Mouse (Mus musculus): Measurements from ENCODE around the gene Plcb3. TPM values are rescaled to one million over a fixed set of nuclear protein-coding genes. Genes with fewer than 3 reads are reported as not detected.

Plcb3 gene
- 42.5 and 44.8 TPM in 2 replicates for polyA plus RNA-seq (2015; fragmentation: Nextera tagmentation; extraction: Ambion mirVana)

GRCm38 (mm10) chr19:6975537-6976521, at the start of gene Plcb3:
TSS of gene Plcb3 (minus strand) at chr19:6976470.
- H3K27me3 ChIP-seq, result no peaks in the 10 kb centered on the region
- H3K9ac ChIP-seq, result peak within 1 kb of the TSS; percentile 66
- H3K36me3 ChIP-seq, result peaks cover 19% of the 10 kb centered on the region
- no peaks in the 10 kb centered on the region for H3K9me3 ChIP-seq (replicated peaks)
- peaks cover 60% of the 10 kb centered on the region for H3K4me1 ChIP-seq
- H3K4me3 ChIP-seq (replicated peaks), result peak within 1 kb of the TSS; percentile 62
- peak within 1 kb of the TSS; percentile 84 for H3K4me2 ChIP-seq
- no peak for ATAC-seq (replicated peaks; ENCODE audit: low FRiP score)
- H3K27ac ChIP-seq, result peak within 1 kb of the TSS; percentile 94
- WGBS, result 0% methylated on average over 16 of the region's 16 CpGs

GRCm38 (mm10) chr19:7020224-7020641, 44.0 kb upstream of the Plcb3 start:
- peak; percentile 60; the same call in 1 of the 2 replicates for ATAC-seq (replicated peaks; ENCODE audit: low FRiP score)
- no peak overlapping the region for H3K4me3 ChIP-seq (replicated peaks)
- H3K9me3 ChIP-seq (replicated peaks), result no peaks in the 10 kb centered on the region
- no peaks in the 10 kb centered on the region for H3K27me3 ChIP-seq
- H3K4me1 ChIP-seq, result no peaks in the 10 kb centered on the region
- H3K9ac ChIP-seq, result no peak overlapping the region
- 49% methylated on average over 3 of the region's 3 CpGs for WGBS
- H3K4me2 ChIP-seq, result no peak overlapping the region
- no peak overlapping the region for H3K27ac ChIP-seq
- peaks cover 79% of the 10 kb centered on the region for H3K36me3 ChIP-seq

GRCm38 (mm10) chr19:7019191-7019590, 42.9 kb upstream of the Plcb3 start, which contains the start of gene Fermt3:
TSS of gene Fermt3 (minus strand) at chr19:7019469.
- no peaks in the 10 kb centered on the region for H3K4me1 ChIP-seq
- peaks cover 68% of the 10 kb centered on the region for H3K36me3 ChIP-seq
- no peak for ATAC-seq (replicated peaks; ENCODE audit: low FRiP score)
- H3K9ac ChIP-seq, result no peak within 1 kb of the TSS
- H3K4me3 ChIP-seq (replicated peaks), result no peak within 1 kb of the TSS
- H3K4me2 ChIP-seq, result no peak within 1 kb of the TSS
- 78% methylated on average over 5 of the region's 5 CpGs for WGBS
- peak within 1 kb of the TSS; percentile 13; the same call in 1 of the 2 replicates for H3K27ac ChIP-seq
- no peaks in the 10 kb centered on the region for H3K27me3 ChIP-seq
- no peaks in the 10 kb centered on the region for H3K9me3 ChIP-seq (replicated peaks)

DNA sequence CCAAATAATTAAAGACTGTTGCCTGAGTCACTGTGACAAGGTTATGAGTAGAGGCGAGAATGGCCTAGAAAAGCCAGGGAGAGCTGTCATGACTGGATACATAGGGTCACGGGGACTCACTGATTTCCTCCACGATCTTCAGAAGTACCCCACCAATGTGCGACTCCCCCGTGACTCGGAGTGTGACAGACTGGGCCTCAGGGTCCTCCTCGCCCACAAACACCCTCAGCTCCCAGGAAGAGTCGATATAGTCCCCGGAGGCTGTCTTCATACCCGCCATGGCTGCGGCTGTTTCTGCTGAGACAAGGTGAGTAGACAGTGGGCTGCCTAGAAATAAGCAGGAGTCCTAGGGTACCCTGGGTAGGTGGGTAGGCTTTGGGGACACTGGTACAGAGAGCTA, 42.3 kb upstream of the Plcb3 start:
- WGBS, result 80% methylated on average over 11 of the region's 11 CpGs

GRCm38 (mm10) chr19:7017541-7018457, 41.5 kb upstream of the Plcb3 start:
- 70% methylated on average over 12 of the region's 12 CpGs for WGBS
- H3K27me3 ChIP-seq, result no peaks in the 10 kb centered on the region
- peaks cover 54% of the 10 kb centered on the region for H3K36me3 ChIP-seq
- H3K4me1 ChIP-seq, result no peaks in the 10 kb centered on the region
- 0 out of 2 replicates have a peak, but pooled peaks have one; percentile 31 for ATAC-seq (replicated peaks; ENCODE audit: low FRiP score)
- no peak overlapping the region for H3K4me2 ChIP-seq
- peak overlapping the region; percentile 1; the same call in 1 of the 2 replicates for H3K27ac ChIP-seq
- no peak overlapping the region for H3K4me3 ChIP-seq (replicated peaks)
- H3K9ac ChIP-seq, result no peak overlapping the region
- no peaks in the 10 kb centered on the region for H3K9me3 ChIP-seq (replicated peaks)

More for the DNA sequence above, 42.3 kb upstream of the Plcb3 start:
- Histone ChIP-seq H3K36me3 (peaks cover 62% of the 10 kb centered on the region), H3K9me3 (replicated peaks) (no peaks in the 10 kb centered on the region), H3K9ac (no peak overlapping the region), H3K27ac (peak overlapping the region; percentile 1; the same call in 1 of the 2 replicates), H3K27me3 (no peaks in the 10 kb centered on the region), H3K4me3 (replicated peaks) (no peak overlapping the region), H3K4me1 (no peaks in the 10 kb centered on the region), H3K4me2 (no peak overlapping the region)
- ATAC-seq (replicated peaks; ENCODE audit: low FRiP score), result no peak

GRCm38 (mm10) chr19:7014481-7015135, 38.3 kb upstream of the Plcb3 start:
- 91% methylated on average over 20 of the region's 20 CpGs for WGBS
- no peaks in the 10 kb centered on the region for H3K27me3 ChIP-seq
- no peaks in the 10 kb centered on the region for H3K9me3 ChIP-seq (replicated peaks)
- no peak overlapping the region for H3K9ac ChIP-seq
- no peak for ATAC-seq (replicated peaks; ENCODE audit: low FRiP score)
- no peaks in the 10 kb centered on the region for H3K4me1 ChIP-seq
- H3K4me3 ChIP-seq (replicated peaks), result no peak overlapping the region
- H3K27ac ChIP-seq, result no peak overlapping the region
- H3K4me2 ChIP-seq, result no peak overlapping the region
- peaks cover 22% of the 10 kb centered on the region for H3K36me3 ChIP-seq

DNA sequence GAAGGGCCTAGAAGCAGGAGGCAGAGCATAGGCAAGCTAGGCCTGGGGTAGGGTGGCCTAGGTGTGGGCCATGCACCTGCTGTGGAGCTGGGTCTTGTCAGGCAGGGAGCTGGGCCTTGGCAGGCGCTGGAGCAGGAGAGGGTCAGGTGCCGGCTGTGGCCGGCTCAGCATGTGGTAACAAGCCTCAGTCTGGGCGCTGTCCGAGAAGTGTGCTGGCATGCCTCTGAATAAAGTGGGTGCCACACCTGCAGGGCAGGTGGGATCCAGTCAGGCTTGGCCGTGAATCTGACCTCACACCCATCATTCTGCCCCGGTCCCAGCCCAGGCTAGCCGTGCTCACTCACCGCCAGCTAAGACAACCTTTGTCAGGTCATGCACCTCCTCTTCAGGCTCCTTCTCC, 37.7 kb upstream of the Plcb3 start:
- no peaks in the 10 kb centered on the region for H3K9me3 ChIP-seq (replicated peaks)
- 87% methylated on average over 9 of the region's 9 CpGs for WGBS
- H3K36me3 ChIP-seq, result peaks cover 16% of the 10 kb centered on the region
- no peak overlapping the region for H3K4me3 ChIP-seq (replicated peaks)
- ATAC-seq (replicated peaks; ENCODE audit: low FRiP score), result no peak
- no peak overlapping the region for H3K27ac ChIP-seq
- H3K27me3 ChIP-seq, result no peaks in the 10 kb centered on the region
- H3K4me1 ChIP-seq, result no peaks in the 10 kb centered on the region
- H3K9ac ChIP-seq, result no peak overlapping the region
- no peak overlapping the region for H3K4me2 ChIP-seq

- H3K36me3 ChIP-seq, result peaks cover 3% of the 10 kb centered on the region; the same call in 1 of the 2 replicates
- no peaks in the 10 kb centered on the region for H3K27me3 ChIP-seq
- WGBS, result 72% methylated on average over 4 of the region's 4 CpGs
- no peak overlapping the region for H3K4me3 ChIP-seq (replicated peaks)
- H3K27ac ChIP-seq, result no peak overlapping the region
- H3K9me3 ChIP-seq (replicated peaks), result no peaks in the 10 kb centered on the region
- no peaks in the 10 kb centered on the region for H3K4me1 ChIP-seq
- H3K9ac ChIP-seq, result no peak overlapping the region
- no peak for ATAC-seq (replicated peaks; ENCODE audit: low FRiP score)
- no peak overlapping the region for H3K4me2 ChIP-seq
Observed at GRCm38 (mm10) chr19:7012426-7012825, 36.2 kb upstream of the Plcb3 start.

GRCm38 (mm10) chr19:7006892-7007593, 30.8 kb upstream of the Plcb3 start:
- Histone ChIP-seq H3K36me3 (no peaks in the 10 kb centered on the region), H3K4me3 (replicated peaks) (no peak overlapping the region), H3K9ac (no peak overlapping the region), H3K4me1 (no peaks in the 10 kb centered on the region), H3K27ac (no peak overlapping the region), H3K4me2 (no peak overlapping the region), H3K9me3 (replicated peaks) (no peaks in the 10 kb centered on the region), H3K27me3 (no peaks in the 10 kb centered on the region)
- no peak for ATAC-seq (replicated peaks; ENCODE audit: low FRiP score)
- WGBS, result 78% methylated on average over 9 of the region's 9 CpGs

DNA sequence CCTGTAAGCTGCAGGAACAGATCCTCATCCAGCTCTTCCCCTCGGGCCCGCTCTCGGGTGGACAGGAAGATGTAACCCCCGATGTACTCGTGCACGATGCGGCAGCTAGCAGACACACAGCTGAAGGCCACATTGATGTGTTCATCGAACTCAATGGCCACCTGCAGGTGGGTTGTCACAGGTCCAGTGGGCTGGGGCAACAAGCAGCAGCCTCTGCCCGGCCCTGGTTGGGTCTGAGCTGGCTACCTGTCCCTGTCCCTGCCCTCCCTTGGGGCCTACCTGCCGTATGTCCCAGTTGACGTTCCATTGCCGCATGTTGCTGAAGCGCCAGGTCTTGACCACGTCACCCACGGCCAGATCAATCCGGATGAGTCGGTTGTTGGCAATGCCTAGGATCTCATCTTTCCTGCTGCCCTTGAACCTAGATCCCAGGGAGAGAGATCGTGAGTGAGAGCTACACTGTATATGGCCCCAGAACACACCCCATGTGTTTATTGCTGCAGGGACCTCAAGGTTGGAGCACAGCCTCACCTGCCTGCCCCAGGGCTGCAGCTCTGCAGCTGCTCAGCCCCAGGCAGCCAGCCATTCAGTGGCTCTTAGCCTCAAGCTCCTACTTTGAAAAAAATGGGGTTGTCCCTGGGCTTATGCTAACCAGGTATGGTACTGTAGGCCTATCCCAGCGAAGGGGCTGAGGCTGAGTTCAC, 23.2 kb upstream of the Plcb3 start:
- WGBS, result 95% methylated on average over 19 of the region's 19 CpGs
- no peak for ATAC-seq (replicated peaks; ENCODE audit: low FRiP score)
- Histone ChIP-seq H3K9ac (no peak overlapping the region), H3K27me3 (no peaks in the 10 kb centered on the region), H3K4me3 (replicated peaks) (no peak overlapping the region), H3K27ac (no peak overlapping the region), H3K4me2 (no peak overlapping the region), H3K36me3 (peaks cover 24% of the 10 kb centered on the region), H3K4me1 (peaks cover 30% of the 10 kb centered on the region), H3K9me3 (replicated peaks) (no peaks in the 10 kb centered on the region)

Data from kidney, embryonic 15.5 days (tissue).